Mouse (Mus musculus) limb, embryonic 13.5 days (tissue): Measurements from ENCODE around the gene Sh3pxd2a. TPM values are rescaled to one million over a fixed set of nuclear protein-coding genes. Genes with fewer than 3 reads are reported as not detected.

Experiments
- ATAC-seq: fragments of 200-750 bp; cut with Nextera tagmentation; 2 replicates; pipeline ENCODE4 v1.8.0; 2017; ENCODE audit warnings: low read depth, moderate number of reproducible peaks, moderate TSS enrichment; ENCODE audit not compliant: low FRiP score
- H3K27ac ChIP-seq: fragments of 300-500 bp; sonication (generic); 2 replicates; pipeline ENCODE4 v1.5.1; 2015; ENCODE audit warnings: inconsistent platforms, mild to moderate bottlenecking, moderate library complexity
- H3K27me3 ChIP-seq: fragments of 300-500 bp; sonication (generic); 2 replicates; pipeline ENCODE4 v1.6.1; 2015; ENCODE audit warnings: mild to moderate bottlenecking, inconsistent platforms
- H3K36me3 ChIP-seq: fragments of 300-500 bp; sonication (generic); 2 replicates; pipeline ENCODE4 v1.6.1; 2015; ENCODE audit warnings: inconsistent platforms, mild to moderate bottlenecking, moderate library complexity
- H3K4me1 ChIP-seq: fragments of 300-500 bp; sonication (generic); 2 replicates; pipeline ENCODE4 v1.6.1; 2015; ENCODE audit warnings: inconsistent platforms
- H3K4me2 ChIP-seq: fragments of 300-500 bp; sonication (generic); replicated peaks from 2 replicates; pipeline ENCODE4 v1.6.1; 2015; ENCODE audit warnings: inconsistent platforms, mild to moderate bottlenecking, moderate library complexity
- H3K4me3 ChIP-seq: fragments of 300-500 bp; sonication (generic); 2 replicates; pipeline ENCODE4 v1.5.1; 2015; ENCODE audit warnings: moderate library complexity, mild to moderate bottlenecking, inconsistent platforms
- H3K9ac ChIP-seq: fragments of 300-500 bp; sonication (generic); 2 replicates; pipeline ENCODE4 v1.6.1; 2015; ENCODE audit warnings: mild to moderate bottlenecking, inconsistent platforms
- H3K9me3 ChIP-seq: fragments of 300-500 bp; sonication (generic); 2 replicates; pipeline ENCODE4 v1.6.1; 2016; ENCODE audit warnings: inconsistent platforms
- WGBS: fragments of 180-500 bp; shearing (Covaris S2); methylation state at CpG from one replicate; pipeline ENCODE4 v1.1.7; 2015; 5-methylcytosine and 5-hydroxymethylcytosine counted together
- polyA plus RNA-seq: library from polyadenylated mRNA; unstranded; fragments of >200 nt; fragmentation: Nextera tagmentation; extraction: Ambion mirVana; gene quantifications from 2 replicates; pipeline ENCODE4 v1.2.1, GENCODE M21; 2015

Sh3pxd2a gene
- polyA plus RNA-seq, 1 experiment from 2014 or later = 10.1 TPM

DNA sequence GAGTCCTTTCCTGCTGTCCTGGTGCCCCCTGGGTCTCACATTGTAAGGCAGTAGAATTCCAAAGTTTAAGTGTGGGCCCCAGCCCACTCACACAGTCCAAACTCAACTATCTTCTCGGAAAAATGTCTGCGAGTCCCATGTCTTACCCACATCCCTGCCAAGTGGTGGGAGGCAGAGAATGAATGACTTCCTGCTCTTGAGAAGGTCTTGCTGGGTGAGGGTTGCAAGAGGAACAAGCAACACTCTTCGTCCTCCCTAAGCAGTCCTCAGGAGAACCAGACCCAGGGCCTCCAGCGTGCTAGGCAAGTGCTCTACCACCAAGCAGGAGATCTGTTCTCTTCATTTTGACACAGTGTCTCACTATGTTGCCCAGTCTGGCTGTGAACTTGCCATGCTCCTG, 222.0 kb downstream of the Sh3pxd2a start:
- ATAC-seq = no peak
- Histone ChIP-seq H3K27ac (no peak overlapping the region), H3K36me3 (no peaks in the 10 kb centered on the region), H3K9ac (no peak overlapping the region), H3K4me3 (no peak overlapping the region), H3K9me3 (no peaks in the 10 kb centered on the region), H3K4me1 (peaks cover 18% of the 10 kb centered on the region), H3K4me2 (no peak overlapping the region), H3K27me3 (no peaks in the 10 kb centered on the region)
- WGBS = 88% methylated on average over 4 of the region's 4 CpGs

DNA sequence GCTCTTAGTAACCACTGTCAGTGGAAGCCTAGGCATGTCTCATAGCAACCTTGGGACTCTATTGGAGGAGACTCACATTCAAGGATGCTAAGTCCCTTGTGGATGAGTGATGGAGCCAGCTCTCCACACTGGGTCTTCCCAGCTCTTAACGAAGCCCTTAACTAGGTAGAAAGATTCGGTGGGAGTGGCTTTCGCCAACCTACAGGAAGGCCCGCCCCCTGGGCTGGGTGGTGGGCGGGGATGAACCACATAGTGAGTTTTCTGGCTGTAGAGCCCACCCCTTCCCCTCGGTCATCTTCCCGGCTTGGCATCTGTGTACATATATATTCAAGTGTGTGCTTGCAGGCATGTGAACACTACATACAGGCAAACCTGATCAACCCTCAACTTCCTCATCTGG, 223.2 kb downstream of the Sh3pxd2a start:
- Histone ChIP-seq H3K9me3 (no peaks in the 10 kb centered on the region), H3K9ac (peak overlapping the region; percentile 63), H3K4me3 (peak overlapping the region; percentile 43), H3K27ac (no peak overlapping the region), H3K36me3 (no peaks in the 10 kb centered on the region), H3K4me2 (peak overlapping the region; percentile 66), H3K27me3 (no peaks in the 10 kb centered on the region), H3K4me1 (peaks cover 15% of the 10 kb centered on the region)
- no peak for ATAC-seq
- WGBS = 68% methylated on average over 7 of the region's 7 CpGs

DNA sequence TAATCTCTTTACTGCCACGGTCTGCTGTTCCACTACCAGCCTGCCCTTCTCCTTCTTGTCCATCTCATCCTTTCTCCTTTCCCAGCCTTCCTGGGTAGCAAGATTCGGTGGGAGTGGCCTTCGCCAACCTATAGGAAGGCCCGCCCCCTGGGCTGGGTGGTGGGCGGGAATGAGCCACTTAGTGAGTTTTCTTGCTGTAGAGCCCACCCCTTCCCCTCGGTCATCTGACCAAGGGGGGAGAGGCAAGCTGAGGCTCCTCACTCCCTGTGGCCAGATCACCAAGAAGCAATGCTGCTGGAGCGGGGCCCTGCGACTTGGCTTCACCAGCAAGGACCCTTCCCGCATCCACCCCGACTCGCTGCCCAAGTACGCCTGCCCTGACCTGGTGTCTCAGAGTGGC, 224.1 kb downstream of the Sh3pxd2a start:
- peak overlapping the region; percentile 63 for H3K9ac ChIP-seq

DNA sequence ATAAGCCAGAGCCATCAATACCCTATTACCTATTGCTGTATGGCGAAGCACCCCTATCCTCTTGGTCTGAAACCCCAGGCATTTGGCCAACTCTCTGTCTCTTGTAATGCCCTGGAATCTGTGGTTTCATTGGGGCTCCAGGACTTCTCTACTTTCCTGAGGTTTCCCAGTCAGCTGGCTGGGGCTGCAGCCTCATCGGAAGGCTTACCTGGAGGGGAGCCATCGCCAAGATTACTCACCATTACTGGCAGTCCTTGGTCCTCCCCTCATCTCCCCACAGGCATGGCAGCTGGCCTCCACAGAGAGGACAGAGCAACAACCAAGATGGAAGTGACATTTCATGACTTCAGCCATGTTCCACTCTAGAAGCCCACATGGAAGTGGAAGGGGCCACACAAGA, 231.1 kb downstream of the Sh3pxd2a start:
- H3K4me2 ChIP-seq = no peak overlapping the region
- no peak overlapping the region for H3K4me3 ChIP-seq
- H3K4me1 ChIP-seq = peaks cover 12% of the 10 kb centered on the region
- H3K36me3 ChIP-seq = no peaks in the 10 kb centered on the region
- WGBS = 81% methylated on average over 3 of the region's 3 CpGs
- H3K27ac ChIP-seq = no peak overlapping the region
- H3K9ac ChIP-seq = no peak overlapping the region
- no peaks in the 10 kb centered on the region for H3K9me3 ChIP-seq
- ATAC-seq = no peak
- H3K27me3 ChIP-seq = no peaks in the 10 kb centered on the region

More for the DNA sequence above, 224.1 kb downstream of the Sh3pxd2a start:
- Histone ChIP-seq H3K27ac (no peak overlapping the region), H3K4me3 (peak overlapping the region; percentile 43), H3K27me3 (no peaks in the 10 kb centered on the region), H3K4me2 (peak overlapping the region; percentile 66), H3K36me3 (no peaks in the 10 kb centered on the region), H3K9me3 (no peaks in the 10 kb centered on the region), H3K4me1 (peaks cover 15% of the 10 kb centered on the region)
- WGBS = 41% methylated on average over 12 of the region's 12 CpGs
- ATAC-seq = peak; percentile 80

DNA sequence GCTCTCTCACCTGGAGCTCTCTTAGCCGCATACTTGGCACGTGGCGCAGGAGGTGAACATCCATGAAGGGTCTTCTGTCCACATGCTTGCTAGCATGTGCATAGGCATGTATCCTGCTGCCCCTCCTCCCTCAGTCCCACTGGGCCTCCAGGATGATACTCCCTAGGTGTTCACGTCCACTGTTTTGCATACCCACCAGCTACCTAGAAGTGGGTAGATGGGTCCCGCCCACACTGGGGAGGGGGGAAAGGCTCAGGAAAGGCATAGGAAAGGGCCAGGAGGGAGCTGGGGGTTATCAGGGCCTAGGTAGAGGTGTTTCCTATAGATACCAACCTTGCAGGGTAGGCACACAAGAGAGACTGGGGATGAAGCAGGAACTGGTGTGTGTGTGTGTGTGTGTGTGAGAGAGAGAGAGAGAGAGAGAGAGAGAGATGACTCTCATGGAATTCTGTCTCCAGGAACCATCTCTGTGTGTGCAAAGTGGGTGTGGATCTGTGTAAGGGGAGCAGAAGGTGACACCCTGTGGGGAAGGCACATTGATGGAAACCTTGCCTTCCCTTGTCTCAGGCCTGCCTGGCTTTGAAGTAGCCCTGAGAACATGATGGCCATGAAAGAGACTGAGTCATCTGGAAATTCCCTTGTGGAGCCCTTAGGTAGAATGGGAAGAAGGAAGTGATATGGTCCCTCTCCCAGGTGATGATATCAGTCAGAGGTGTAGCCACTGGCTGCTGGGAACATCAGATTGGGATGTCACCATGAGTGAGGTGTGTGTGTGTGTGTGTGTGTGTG, 231.9 kb downstream of the Sh3pxd2a start:
- H3K4me2 ChIP-seq = no peak overlapping the region
- no peaks in the 10 kb centered on the region for H3K9me3 ChIP-seq
- ATAC-seq = no peak
- H3K27me3 ChIP-seq = no peaks in the 10 kb centered on the region
- H3K27ac ChIP-seq = no peak overlapping the region
- 81% methylated on average over 5 of the region's 5 CpGs for WGBS
- no peak overlapping the region; the same call in 1 of the 2 replicates for H3K9ac ChIP-seq
- peaks cover 12% of the 10 kb centered on the region for H3K4me1 ChIP-seq
- no peaks in the 10 kb centered on the region for H3K36me3 ChIP-seq
- H3K4me3 ChIP-seq = no peak overlapping the region

DNA sequence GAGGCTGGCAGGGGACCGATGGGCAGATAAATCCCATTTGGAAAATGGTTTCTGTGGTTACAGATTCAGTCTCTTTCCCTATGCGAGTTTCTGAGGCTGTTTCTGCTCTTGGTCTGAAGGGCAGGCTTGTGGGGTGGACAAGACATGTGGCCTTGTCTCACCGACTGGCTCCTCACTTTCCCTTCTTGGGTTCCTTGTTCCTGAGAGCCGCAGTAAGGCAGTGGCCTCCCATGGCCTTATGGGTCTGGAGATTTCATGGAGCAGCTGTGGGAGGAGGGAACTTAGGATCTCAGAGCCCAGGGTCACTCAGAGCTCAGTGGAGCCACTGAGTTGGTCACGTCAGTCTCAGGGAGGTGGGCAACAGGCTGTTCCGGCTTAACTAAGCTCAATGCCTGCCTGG, 232.8 kb downstream of the Sh3pxd2a start:
- H3K4me3 ChIP-seq = no peak overlapping the region
- no peaks in the 10 kb centered on the region for H3K27me3 ChIP-seq
- H3K4me1 ChIP-seq = peaks cover 12% of the 10 kb centered on the region
- H3K9me3 ChIP-seq = no peaks in the 10 kb centered on the region
- no peak overlapping the region for H3K27ac ChIP-seq
- 84% methylated on average over 6 of the region's 6 CpGs for whole genome bisulfite sequencing
- no peak for ATAC-seq
- H3K4me2 ChIP-seq = no peak overlapping the region
- no peak overlapping the region for H3K9ac ChIP-seq
- no peaks in the 10 kb centered on the region for H3K36me3 ChIP-seq

DNA sequence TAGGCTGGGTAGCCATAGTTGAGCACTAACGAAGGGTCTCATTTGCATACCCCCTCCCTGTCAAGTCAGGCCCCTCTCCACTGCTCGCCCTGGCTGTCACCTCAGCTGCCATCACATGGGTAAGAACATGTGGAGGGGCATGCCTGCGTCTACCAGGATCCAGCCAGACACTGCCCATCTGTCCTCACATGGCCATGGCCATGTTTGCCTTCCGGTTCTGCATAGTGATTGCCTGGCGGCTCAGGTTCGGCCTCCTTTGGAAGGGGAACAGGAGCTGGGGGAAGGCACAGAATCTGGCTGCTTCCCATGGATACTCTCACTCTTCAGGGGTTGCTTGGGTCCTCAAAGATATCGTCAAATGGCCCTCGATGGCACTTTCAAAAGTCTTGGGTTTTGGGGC, 233.5 kb downstream of the Sh3pxd2a start:
- Histone ChIP-seq H3K9me3 (no peaks in the 10 kb centered on the region), H3K4me1 (peaks cover 12% of the 10 kb centered on the region), H3K4me2 (no peak overlapping the region), H3K27ac (no peak overlapping the region), H3K36me3 (no peaks in the 10 kb centered on the region), H3K27me3 (no peaks in the 10 kb centered on the region), H3K9ac (no peak overlapping the region), H3K4me3 (no peak overlapping the region)
- no peak for ATAC-seq
- 82% methylated on average over 8 of the region's 8 CpGs for whole genome bisulfite sequencing

DNA sequence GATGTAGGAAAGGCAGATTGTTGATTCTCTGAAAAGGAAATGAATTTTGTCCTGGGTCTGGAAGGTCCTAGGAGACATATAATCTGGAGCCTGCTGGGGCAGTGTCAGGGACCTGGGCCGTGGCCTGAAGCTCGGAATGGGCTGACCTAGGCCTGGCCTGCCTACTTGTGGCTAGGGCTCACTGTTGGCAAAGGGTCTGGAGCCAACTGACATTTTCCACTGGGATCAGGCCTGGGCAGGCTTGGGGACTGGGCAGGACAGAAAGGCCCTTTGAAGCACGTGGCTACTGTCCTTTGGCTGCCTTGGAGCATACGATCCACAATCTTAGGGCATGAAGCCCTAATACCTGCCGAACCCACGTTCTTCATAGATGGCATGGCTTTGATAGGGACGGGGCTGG, 234.1 kb downstream of the Sh3pxd2a start:
- no peak for ATAC-seq
- Histone ChIP-seq H3K4me2 (no peak overlapping the region), H3K4me3 (no peak overlapping the region), H3K27ac (no peak overlapping the region), H3K4me1 (peaks cover 12% of the 10 kb centered on the region), H3K9ac (no peak overlapping the region), H3K36me3 (no peaks in the 10 kb centered on the region), H3K27me3 (no peaks in the 10 kb centered on the region), H3K9me3 (no peaks in the 10 kb centered on the region)
- 89% methylated on average over 7 of the region's 7 CpGs for WGBS

DNA sequence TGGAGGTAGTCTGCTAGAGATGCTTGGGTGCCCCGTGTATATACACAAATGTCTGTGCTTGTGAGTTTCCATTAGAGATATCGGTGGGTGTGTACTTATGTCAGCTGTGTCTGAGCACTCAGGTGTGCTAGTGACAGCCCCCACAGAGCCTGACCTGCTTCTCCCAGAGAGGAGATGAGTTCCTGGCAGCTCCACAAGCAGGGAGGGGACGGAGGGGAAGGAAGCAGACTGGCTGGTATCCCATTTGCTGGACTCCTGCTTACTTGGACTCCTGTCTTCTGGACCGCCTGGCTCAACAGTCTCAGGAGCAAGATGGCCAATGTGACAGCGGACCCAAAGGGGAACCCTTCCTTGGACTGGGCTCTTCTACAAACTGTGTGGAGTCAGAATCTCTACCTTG, 234.7 kb downstream of the Sh3pxd2a start:
- 89% methylated on average over 5 of the region's 5 CpGs for WGBS
- ATAC-seq = no peak

DNA sequence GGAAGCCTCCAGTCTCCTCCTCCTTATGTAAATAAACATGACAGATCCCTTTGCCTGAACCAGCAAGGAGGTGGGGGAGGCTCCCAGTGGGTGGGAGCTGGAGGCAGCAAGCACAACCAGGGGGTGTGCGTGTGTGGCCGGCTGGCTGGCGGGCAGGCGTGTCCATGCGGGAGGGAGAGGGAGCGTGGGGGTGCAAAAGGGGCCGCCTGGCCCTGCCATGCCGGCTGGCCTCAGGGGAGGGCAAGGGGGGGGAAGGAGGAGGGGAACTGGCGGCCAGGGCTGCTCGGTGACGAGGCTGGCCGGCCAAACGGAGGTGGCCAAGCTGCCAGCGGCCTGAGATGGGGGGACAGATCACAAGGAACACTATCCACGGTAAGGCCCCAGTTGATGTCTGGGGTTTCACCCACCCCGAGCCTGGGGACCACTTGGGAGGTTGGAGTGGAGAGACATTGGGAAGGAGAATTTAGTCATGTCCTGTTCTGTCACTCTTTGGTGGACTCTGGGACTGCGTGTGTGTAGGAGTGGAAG, 235.4 kb downstream of the Sh3pxd2a start:
- H3K9ac ChIP-seq = peak overlapping the region; percentile 35; the same call in 1 of the 2 replicates
- H3K27ac ChIP-seq = no peak overlapping the region; the same call in 1 of the 2 replicates
- H3K36me3 ChIP-seq = no peaks in the 10 kb centered on the region
- H3K4me1 ChIP-seq = peaks cover 12% of the 10 kb centered on the region
- H3K4me3 ChIP-seq = peak overlapping the region; percentile 14
- WGBS = 5% methylated on average over 17 of the region's 17 CpGs
- ATAC-seq = peak; percentile 74
- no peaks in the 10 kb centered on the region for H3K27me3 ChIP-seq
- no peaks in the 10 kb centered on the region for H3K9me3 ChIP-seq
- peak overlapping the region; percentile 56 for H3K4me2 ChIP-seq

More for the DNA sequence above, 234.7 kb downstream of the Sh3pxd2a start:
- peaks cover 12% of the 10 kb centered on the region for H3K4me1 ChIP-seq
- H3K9ac ChIP-seq = no peak overlapping the region
- no peaks in the 10 kb centered on the region for H3K36me3 ChIP-seq
- H3K4me3 ChIP-seq = no peak overlapping the region
- H3K27ac ChIP-seq = no peak overlapping the region
- no peaks in the 10 kb centered on the region for H3K9me3 ChIP-seq
- peak overlapping the region; percentile 56 for H3K4me2 ChIP-seq
- no peaks in the 10 kb centered on the region for H3K27me3 ChIP-seq

DNA sequence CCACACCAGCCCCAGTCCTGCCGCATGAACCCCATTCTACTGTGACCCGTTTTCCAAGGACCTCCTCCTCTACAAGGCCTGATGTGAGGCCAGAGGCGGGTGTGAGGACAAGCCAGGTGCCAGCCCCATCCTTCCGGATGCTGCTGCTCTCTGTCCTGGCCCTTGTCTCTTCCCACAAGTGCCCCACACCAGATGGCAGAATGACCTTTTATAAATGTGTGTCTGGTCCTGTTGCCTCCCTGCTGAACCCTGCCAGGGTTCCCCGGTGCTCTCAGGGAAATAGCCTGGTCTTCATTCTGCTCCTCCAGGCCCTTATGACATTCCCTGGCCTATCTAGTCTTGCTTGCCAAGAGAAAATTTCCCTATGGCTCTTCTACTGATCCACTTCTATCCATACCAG, 238.4 kb downstream of the Sh3pxd2a start:
- no peaks in the 10 kb centered on the region for H3K9me3 ChIP-seq
- no peak for ATAC-seq
- H3K36me3 ChIP-seq = no peaks in the 10 kb centered on the region
- H3K27ac ChIP-seq = no peak overlapping the region
- no peak overlapping the region for H3K4me3 ChIP-seq
- H3K4me1 ChIP-seq = peaks cover 12% of the 10 kb centered on the region
- H3K9ac ChIP-seq = no peak overlapping the region
- H3K4me2 ChIP-seq = no peak overlapping the region
- WGBS = 78% methylated on average over 5 of the region's 5 CpGs
- H3K27me3 ChIP-seq = no peaks in the 10 kb centered on the region

DNA sequence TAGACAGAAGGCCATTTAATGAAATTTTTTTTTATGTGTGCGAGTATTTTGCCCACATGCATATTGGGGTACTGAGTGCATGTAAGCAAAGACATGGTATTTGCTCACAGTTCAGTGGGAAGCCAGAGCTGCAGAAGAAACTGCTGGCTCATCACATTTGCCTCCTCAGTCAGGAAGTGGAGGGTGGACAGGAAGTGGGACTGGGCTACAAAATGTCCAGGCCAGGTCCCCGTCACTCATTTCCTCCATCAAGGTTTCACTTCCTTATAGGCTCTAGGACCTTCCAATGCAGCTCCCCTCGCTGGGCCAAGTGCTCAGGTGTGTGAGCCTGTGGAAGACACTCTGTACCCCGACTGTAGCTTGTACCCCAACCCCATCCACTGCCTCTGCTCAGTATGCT, 239.5 kb downstream of the Sh3pxd2a start:
- H3K4me2 ChIP-seq = no peak overlapping the region
- no peak overlapping the region for H3K4me3 ChIP-seq
- H3K36me3 ChIP-seq = no peaks in the 10 kb centered on the region
- peaks cover 12% of the 10 kb centered on the region for H3K4me1 ChIP-seq
- no peak for ATAC-seq
- no peak overlapping the region for H3K9ac ChIP-seq
- H3K27me3 ChIP-seq = no peaks in the 10 kb centered on the region
- WGBS = 76% methylated on average over 4 of the region's 4 CpGs
- no peaks in the 10 kb centered on the region for H3K9me3 ChIP-seq
- H3K27ac ChIP-seq = no peak overlapping the region
